Mouse (Mus musculus) cortical plate, adult 2 months (tissue): ENCODE measurements around the gene Ift172.

Experiments
- CTCF ChIP-seq: fragments of 200-500 bp; IDR thresholded peaks from 2 replicates; pipeline ENCODE4 v1.5.1; 2011; ENCODE audit warnings: mild to moderate bottlenecking, control low read depth, low read length; ENCODE audit not compliant: insufficient read depth; ENCODE audit errors: extremely low read depth
- POLR2A ChIP-seq: fragments of 200-500 bp; IDR thresholded peaks from 2 replicates; pipeline ENCODE4 v1.6.1; 2011; ENCODE audit warnings: mild to moderate bottlenecking, low read length, control low read depth; ENCODE audit not compliant: insufficient read depth; ENCODE audit errors: extremely low read depth

- TF ChIP-seq CTCF (no peak), POLR2A (no peak)
Measured at GRCm38 (mm10) chr5:31255381-31255780, 35.5 kb downstream of the Ift172 start.
